Mouse (Mus musculus) heart, adult 2 months (tissue): ENCODE results near the gene Nav1. TPM values are rescaled to one million over a fixed set of nuclear protein-coding genes. Genes with fewer than 3 reads are reported as not detected.

Experiments used
- DNase-seq, 2 experiments: peaks; one replicate each; pipeline ENCODE4 v3.0.0; 2021
- H3K27ac ChIP-seq: fragments of 200-600 bp; 2 replicates; pipeline ENCODE4 v1.8.1; 2022
- H3K27me3 ChIP-seq: fragments of 200-500 bp; 2 replicates; pipeline ENCODE4 v1.6.1; 2012; ENCODE audit warnings: mild to moderate bottlenecking, low read length, inconsistent platforms, mixed read lengths; ENCODE audit not compliant: control insufficient read depth, insufficient read depth
- H3K36me3 ChIP-seq: fragments of 200-500 bp; 2 replicates; pipeline ENCODE4 v1.6.1; 2012; ENCODE audit warnings: low read length, inconsistent platforms; ENCODE audit not compliant: control insufficient read depth, insufficient read depth
- H3K4me1 ChIP-seq: fragments of 200-500 bp; 2 replicates; pipeline ENCODE4 v1.6.1; 2011; ENCODE audit warnings: low read length; ENCODE audit not compliant: control insufficient read depth, insufficient read depth
- H3K4me3 ChIP-seq: fragments of 200-600 bp; 2 replicates; pipeline ENCODE4 v1.8.1; 2022
- H3K79me2 ChIP-seq: fragments of 200-500 bp; replicated peaks from 2 replicates; pipeline ENCODE4 v1.6.1; 2012; ENCODE audit warnings: mild to moderate bottlenecking, inconsistent platforms, low read length, moderate library complexity, mixed read lengths; ENCODE audit not compliant: control insufficient read depth, insufficient read depth
- H3K9ac ChIP-seq: fragments of 200-500 bp; 2 replicates; pipeline ENCODE4 v1.6.1; 2012; ENCODE audit warnings: low read depth, mild to moderate bottlenecking, control low read depth, inconsistent platforms, low read length, mixed read lengths
- CTCF ChIP-seq: fragments of 200-600 bp; IDR thresholded peaks from 2 replicates; pipeline ENCODE4 v1.8.1; 2022; ENCODE audit warnings: antibody characterized with exemption, mild to moderate bottlenecking, moderate library complexity
- EP300 ChIP-seq: fragments of 200-500 bp; IDR thresholded peaks from 2 replicates; pipeline ENCODE4 v1.6.1; 2011; ENCODE audit warnings: low read depth, low read length, control low read depth; ENCODE audit not compliant: insufficient read depth
- POLR2A ChIP-seq: fragments of 200-500 bp; IDR thresholded peaks from 2 replicates; pipeline ENCODE4 v1.6.1; 2011; ENCODE audit warnings: mild to moderate bottlenecking, low read depth, low read length, control low read depth; ENCODE audit not compliant: insufficient read depth
- WGBS: fragments of 180-500 bp; shearing (Covaris S2); methylation state at CpG from one replicate; pipeline ENCODE4 v1.1.7; 2018; 5-methylcytosine and 5-hydroxymethylcytosine counted together
- intact Hi-C: fragments of 180-260 bp; cut with DNase I; formaldehyde crosslinking; loops from one replicate; pipeline ENCODE4 v1.15.1; 2025
- polyA plus RNA-seq: library from polyadenylated mRNA; depleted of rRNA; stranded (reverse); fragments of >200 nt; gene quantifications from 2 replicates; pipeline ENCODE4 v1.2.3, GENCODE M21; 2012
- total RNA-seq, 2 experiments: library from RNA; stranded (reverse); gene quantifications; 2 replicates each; pipeline ENCODE4 v1.2.3; 2021

Gene Nav1
- total and polyA plus RNA-seq, 3 experiments: 15.2 to 20.7 (median 19.1) TPM

GRCm38 (mm10) chr1:135624646-135625045 is 17.6 kb upstream of the Nav1 start:
- TF ChIP-seq CTCF (no peak), POLR2A (no peak), EP300 (no peak)
- no peaks in the 10 kb centered on the region for H3K79me2 ChIP-seq
- peaks cover 2% of the 10 kb centered on the region for H3K4me1 ChIP-seq
- intact Hi-C loops: no loop called here
- DNase-seq: no peak
- no peak overlapping the region for H3K27ac ChIP-seq
- H3K36me3 ChIP-seq: no peaks in the 10 kb centered on the region; the same call in none of the 2 replicates
- WGBS: 73% methylated on average over 5 of the region's 5 CpGs
- H3K9ac ChIP-seq: no peak overlapping the region
- no peaks in the 10 kb centered on the region for H3K27me3 ChIP-seq
- no peak overlapping the region for H3K4me3 ChIP-seq

DNA sequence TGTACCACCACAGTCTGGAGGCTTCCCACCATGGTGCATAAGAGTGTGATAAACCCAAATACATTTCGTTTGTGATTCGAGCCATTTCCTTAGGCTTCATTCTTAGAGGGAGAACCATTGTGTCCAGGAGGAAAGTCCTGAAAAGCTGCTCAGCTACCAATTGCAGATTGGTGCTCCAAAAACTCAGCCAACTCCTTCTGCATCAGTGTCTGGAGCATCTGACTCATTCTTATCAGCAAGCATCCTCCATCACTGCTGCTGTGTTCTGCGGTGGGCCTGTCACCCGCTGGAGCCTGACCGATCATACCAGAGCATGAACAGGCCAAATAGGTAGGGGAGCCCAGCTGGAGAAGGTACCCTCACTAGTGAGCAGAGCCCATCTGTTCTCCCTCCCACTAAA is 16.0 kb upstream of the Nav1 start:
- Histone ChIP-seq H3K36me3 (no peaks in the 10 kb centered on the region; the same call in 1 of the 2 replicates), H3K9ac (no peak overlapping the region), H3K4me3 (no peak overlapping the region), H3K27ac (no peak overlapping the region), H3K27me3 (no peaks in the 10 kb centered on the region), H3K79me2 (no peaks in the 10 kb centered on the region), H3K4me1 (peaks cover 2% of the 10 kb centered on the region; the same call in 1 of the 2 replicates)
- 71% methylated on average over 5 of the region's 5 CpGs for WGBS
- TF ChIP-seq POLR2A (no peak), EP300 (no peak), CTCF (no peak)
- intact Hi-C loops: no loop called here
- no peak for DNase-seq

- peak; percentile 59 to 68 for DNase-seq
- TF ChIP-seq POLR2A (no peak), CTCF (no peak), EP300 (no peak)
- Histone ChIP-seq H3K9ac (no peak overlapping the region), H3K4me1 (peaks cover 4% of the 10 kb centered on the region; the same call in 1 of the 2 replicates), H3K36me3 (no peaks in the 10 kb centered on the region; the same call in 1 of the 2 replicates), H3K4me3 (no peak overlapping the region), H3K27me3 (no peaks in the 10 kb centered on the region), H3K79me2 (no peaks in the 10 kb centered on the region), H3K27ac (no peak overlapping the region)
- intact Hi-C loops: no loop called here
- WGBS: 39% methylated on average over 3 of the region's 3 CpGs
Measured at GRCm38 (mm10) chr1:135621307-135621706, 14.2 kb upstream of the Nav1 start.

GRCm38 (mm10) chr1:135619932-135620391 is 12.9 kb upstream of the Nav1 start:
- no peaks in the 10 kb centered on the region for H3K27me3 ChIP-seq
- TF ChIP-seq CTCF (no peak), POLR2A (no peak), EP300 (no peak)
- no peak overlapping the region for H3K9ac ChIP-seq
- H3K79me2 ChIP-seq: no peaks in the 10 kb centered on the region
- H3K27ac ChIP-seq: peak overlapping the region; percentile 18; the same call in 1 of the 2 replicates
- WGBS: 30% methylated on average over 7 of the region's 7 CpGs
- DNase-seq: peak in 1 of 2 experiments; percentile 65
- H3K36me3 ChIP-seq: no peaks in the 10 kb centered on the region; the same call in 1 of the 2 replicates
- no peak overlapping the region for H3K4me3 ChIP-seq
- intact Hi-C loops: no loop called here
- peaks cover 10% of the 10 kb centered on the region for H3K4me1 ChIP-seq

GRCm38 (mm10) chr1:135619130-135619529 is 12.0 kb upstream of the Nav1 start:
- no peak for TF ChIP-seq CTCF
- no peak for TF ChIP-seq EP300
- no peak for TF ChIP-seq POLR2A
- DNase-seq: no peak
- Histone ChIP-seq H3K9ac (no peak overlapping the region), H3K79me2 (no peaks in the 10 kb centered on the region), H3K27ac (peak overlapping the region; percentile 16; the same call in 1 of the 2 replicates), H3K4me3 (no peak overlapping the region), H3K36me3 (no peaks in the 10 kb centered on the region), H3K27me3 (no peaks in the 10 kb centered on the region), H3K4me1 (peaks cover 10% of the 10 kb centered on the region)
- 61% methylated on average over 7 of the region's 7 CpGs for WGBS
- intact Hi-C loops: no loop called here

- Histone ChIP-seq H3K4me1 (peaks cover 10% of the 10 kb centered on the region), H3K27ac (no peak overlapping the region), H3K4me3 (no peak overlapping the region), H3K79me2 (no peaks in the 10 kb centered on the region), H3K36me3 (no peaks in the 10 kb centered on the region), H3K9ac (no peak overlapping the region), H3K27me3 (no peaks in the 10 kb centered on the region)
- TF ChIP-seq POLR2A: no peak
- TF ChIP-seq CTCF: no peak
- TF ChIP-seq EP300: no peak
- intact Hi-C loops: no loop called here
- DNase-seq: no peak
- 45% methylated on average over 3 of the region's 3 CpGs for WGBS
Measured at GRCm38 (mm10) chr1:135617344-135617743, 10.2 kb upstream of the Nav1 start.
